ENCODE assay signal across 18 mouse cellular contexts in genomic region chrX:121637180-121637579, GRCm38 (mm10).
"Had no signal": no experiment of that assay in that cellular context is flagged by ENCODE, and none has a peak within 500 bp of the region (broad histone marks: within the 10 kb centered on the region; RNA-seq: fewer than 3 reads in every experiment).

No protein-coding gene starts in this region.

- H3K27ac ChIP-seq: lung, embryonic 15.5 days; macrophage; midbrain, embryonic 13.5 days; midbrain, embryonic 15.5 days; neural tube, embryonic 12.5 days; stomach, embryonic 15.5 days; stomach, postnatal 0 days had no signal

- H3K9me3 ChIP-seq: lung, embryonic 15.5 days; megakaryocyte, embryonic 14.5 days; midbrain, embryonic 13.5 days; midbrain, embryonic 15.5 days; neural tube, embryonic 12.5 days; stomach, embryonic 15.5 days had no signal

- H3K9ac ChIP-seq: liver, postnatal 0 days; lung, embryonic 15.5 days; midbrain, embryonic 13.5 days; midbrain, embryonic 15.5 days; neural tube, embryonic 12.5 days; stomach, embryonic 15.5 days had no signal

- DNase-seq: liver, postnatal 0 days; lung, adult 2 months; lung, postnatal 14 days; lung, postnatal 36 days; right cerebral cortex, postnatal 14 days; thymus, adult 2 months; thymus, postnatal 25 days; thymus, postnatal 4 days had no signal

- H3K36me3 ChIP-seq: lung, embryonic 15.5 days; midbrain, embryonic 13.5 days; midbrain, embryonic 15.5 days; neural tube, embryonic 12.5 days; stomach, embryonic 15.5 days had no signal

- H3K4me3 ChIP-seq: lung, embryonic 15.5 days; megakaryocyte, embryonic 14.5 days; midbrain, embryonic 13.5 days; midbrain, embryonic 15.5 days; neural tube, embryonic 12.5 days; stomach, embryonic 15.5 days had no signal

- ATAC-seq: liver, postnatal 0 days; lung, postnatal 0 days; midbrain, embryonic 13.5 days; midbrain, embryonic 15.5 days had no signal

- H3K4me2 ChIP-seq: lung, embryonic 15.5 days; midbrain, embryonic 11.5 days; midbrain, embryonic 13.5 days; midbrain, embryonic 15.5 days; neural tube, embryonic 12.5 days; stomach, embryonic 15.5 days had no signal

- H3K4me1 ChIP-seq: lung, embryonic 15.5 days; megakaryocyte, embryonic 14.5 days; midbrain, embryonic 13.5 days; midbrain, embryonic 15.5 days; neural tube, embryonic 12.5 days; stomach, embryonic 15.5 days had no signal

- H3K27me3 ChIP-seq: lung, embryonic 15.5 days; megakaryocyte, embryonic 14.5 days; midbrain, embryonic 13.5 days; midbrain, embryonic 15.5 days; neural tube, embryonic 12.5 days; stomach, embryonic 15.5 days had no signal
